Mouse (Mus musculus) ES-Bruce4 (cell line): ENCODE data around the gene Ptgfrn. TPM values are rescaled to one million over a fixed set of nuclear protein-coding genes. Genes with fewer than 3 reads are reported as not detected.

Experiments
- H3K27ac ChIP-seq: 2 replicates; pipeline ENCODE4 v1.5.1; 2012; ENCODE audit warnings: low read length, inconsistent platforms; ENCODE audit not compliant: insufficient read depth
- H3K27me3 ChIP-seq: 2 replicates; pipeline ENCODE4 v1.6.1; 2012; ENCODE audit warnings: mild to moderate bottlenecking, low read length, inconsistent platforms; ENCODE audit not compliant: control insufficient read depth, poor library complexity, insufficient read depth, severe bottlenecking
- H3K36me3 ChIP-seq: 2 replicates; pipeline ENCODE4 v1.6.1; 2012; ENCODE audit warnings: inconsistent platforms, mild to moderate bottlenecking, low read length, moderate library complexity; ENCODE audit not compliant: control insufficient read depth, poor library complexity, insufficient read depth, severe bottlenecking
- H3K4me1 ChIP-seq: one replicate; pipeline ENCODE4 v1.8.1; 2011; ENCODE audit warnings: low read length; ENCODE audit not compliant: control insufficient read depth, insufficient read depth
- H3K4me3 ChIP-seq: 2 replicates; pipeline ENCODE4 v1.5.1; 2011; ENCODE audit warnings: low read depth, mild to moderate bottlenecking, low read length
- H3K9ac ChIP-seq: 2 replicates; pipeline ENCODE4 v1.6.1; 2012; ENCODE audit warnings: low read depth, mild to moderate bottlenecking, inconsistent platforms; ENCODE audit not compliant: poor library complexity, severe bottlenecking
- H3K9me3 ChIP-seq: replicated peaks from 2 replicates; pipeline ENCODE4 v1.6.1; 2012; ENCODE audit warnings: mild to moderate bottlenecking, low read length, inconsistent platforms; ENCODE audit not compliant: control insufficient read depth, poor library complexity, insufficient read depth, severe bottlenecking
- CTCF ChIP-seq: IDR thresholded peaks from one replicate; pipeline ENCODE4 v1.8.1; 2011; ENCODE audit warnings: low read depth, low read length
- EP300 ChIP-seq: IDR thresholded peaks from 2 replicates; pipeline ENCODE4 v1.6.1; 2011; ENCODE audit warnings: low read depth, low read length; ENCODE audit not compliant: insufficient read depth
- POLR2A ChIP-seq: IDR thresholded peaks from one replicate; pipeline ENCODE4 v1.8.1; 2011; ENCODE audit warnings: low read length; ENCODE audit not compliant: insufficient read depth
- polyA plus RNA-seq: library from polyadenylated mRNA; stranded (reverse); fragments of >200 nt; gene quantifications from 2 replicates; pipeline ENCODE4 v1.2.4, GENCODE M21; 2011; ENCODE audit warnings: low read depth; ENCODE audit not compliant: missing spikeins, insufficient read depth, insufficient read length

The Ptgfrn gene
- polyA plus RNA-seq, 1 experiment = 60.7 TPM

- Histone ChIP-seq H3K27ac (no peak overlapping the region), H3K36me3 (no peaks in the 10 kb centered on the region), H3K9me3 (no peaks in the 10 kb centered on the region), H3K4me3 (no peak overlapping the region), H3K9ac (no peak overlapping the region), H3K4me1 (no peaks in the 10 kb centered on the region), H3K27me3 (no peaks in the 10 kb centered on the region)
- no peak for TF ChIP-seq POLR2A
- TF ChIP-seq EP300 = no peak
- TF ChIP-seq CTCF = no peak
These were observed 14.6 kb upstream of the Ptgfrn start for GRCm38 (mm10) chr3:101124716-101125115.

- Histone ChIP-seq H3K9me3 (0 out of 2 replicates have a peak, but pooled peaks cover 7% of the 10 kb centered on the region), H3K4me1 (no peaks in the 10 kb centered on the region), H3K4me3 (no peak overlapping the region), H3K9ac (no peak overlapping the region), H3K27me3 (no peaks in the 10 kb centered on the region), H3K27ac (no peak overlapping the region), H3K36me3 (no peaks in the 10 kb centered on the region)
- TF ChIP-seq EP300 = no peak
- no peak for TF ChIP-seq POLR2A
These were observed 12.4 kb upstream of the Ptgfrn start for GRCm38 (mm10) chr3:101122479-101122878.

- no peak overlapping the region for H3K4me3 ChIP-seq
- no peaks in the 10 kb centered on the region for H3K36me3 ChIP-seq
- no peak overlapping the region for H3K9ac ChIP-seq
- 0 out of 2 replicates have a peak, but pooled peaks cover 7% of the 10 kb centered on the region for H3K9me3 ChIP-seq
- TF ChIP-seq POLR2A (no peak), EP300 (no peak), CTCF (no peak)
- no peaks in the 10 kb centered on the region for H3K27me3 ChIP-seq
- H3K27ac ChIP-seq = no peak overlapping the region
- peaks cover 1% of the 10 kb centered on the region for H3K4me1 ChIP-seq
These were observed 7.7 kb upstream of the Ptgfrn start for GRCm38 (mm10) chr3:101117774-101118173.

DNA sequence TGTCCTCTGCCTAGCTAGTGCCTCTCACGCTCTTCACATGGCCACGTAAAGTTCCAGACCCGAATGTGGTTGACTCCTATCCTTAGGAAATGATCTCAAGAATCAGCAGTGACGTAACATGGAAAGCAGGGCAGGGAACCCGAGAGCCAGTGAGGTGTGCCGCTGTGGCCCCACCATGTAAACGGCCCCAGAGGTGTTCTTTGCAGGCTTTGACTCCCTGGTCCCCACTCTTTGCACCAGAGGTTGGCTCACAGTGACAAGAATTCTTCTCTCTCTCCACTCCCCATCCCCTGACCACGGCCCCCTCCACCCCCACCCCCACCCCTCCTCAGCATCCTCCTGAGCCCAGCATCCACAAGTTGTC lies 7.3 kb upstream of the Ptgfrn start:
- no peak for TF ChIP-seq POLR2A
- no peak for TF ChIP-seq EP300
- no peaks in the 10 kb centered on the region for H3K27me3 ChIP-seq
- peaks cover 1% of the 10 kb centered on the region for H3K4me1 ChIP-seq
- H3K36me3 ChIP-seq = no peaks in the 10 kb centered on the region
- no peak overlapping the region for H3K4me3 ChIP-seq
- H3K9me3 ChIP-seq = 0 out of 2 replicates have a peak, but pooled peaks cover 7% of the 10 kb centered on the region
- H3K27ac ChIP-seq = no peak overlapping the region
- no peak overlapping the region for H3K9ac ChIP-seq

- Histone ChIP-seq H3K9ac (no peak overlapping the region), H3K4me3 (no peak overlapping the region)
These were observed 6.6 kb upstream of the Ptgfrn start for GRCm38 (mm10) chr3:101116431-101117385.

DNA sequence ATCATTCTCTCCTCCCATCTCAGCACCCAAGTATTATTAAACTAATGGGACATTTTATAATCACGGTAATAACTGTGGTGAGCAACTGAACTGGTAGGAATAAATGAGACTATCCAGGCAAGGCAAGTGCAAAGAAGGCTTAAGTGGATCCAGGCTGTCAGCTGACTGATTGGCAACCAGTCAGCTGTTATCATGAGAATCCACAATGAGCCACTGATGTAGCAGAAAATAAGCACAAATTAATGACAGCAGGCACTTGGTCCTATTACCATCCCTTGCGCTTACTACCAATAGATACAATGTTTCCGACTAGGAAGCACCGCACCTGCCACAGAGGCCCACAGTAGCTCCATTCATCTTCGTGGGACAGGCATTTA lies 2.4 kb upstream of the Ptgfrn start:
- Histone ChIP-seq H3K27me3 (no peaks in the 10 kb centered on the region), H3K4me1 (peaks cover 7% of the 10 kb centered on the region), H3K4me3 (no peak overlapping the region), H3K27ac (no peak overlapping the region), H3K9me3 (no peaks in the 10 kb centered on the region), H3K9ac (no peak overlapping the region), H3K36me3 (no peaks in the 10 kb centered on the region)
- no peak for TF ChIP-seq EP300
- TF ChIP-seq POLR2A = no peak
- no peak for TF ChIP-seq CTCF

More at GRCm38 (mm10) chr3:101116431-101117385, 6.6 kb upstream of the Ptgfrn start:
- Histone ChIP-seq H3K4me1 (peaks cover 3% of the 10 kb centered on the region), H3K36me3 (no peaks in the 10 kb centered on the region), H3K9me3 (0 out of 2 replicates have a peak, but pooled peaks cover 7% of the 10 kb centered on the region), H3K27me3 (no peaks in the 10 kb centered on the region), H3K27ac (no peak overlapping the region)
- no peak for TF ChIP-seq EP300
- TF ChIP-seq POLR2A = no peak
- TF ChIP-seq CTCF = no peak
